ENCODE assay signal across 13 mouse cellular contexts in genomic region chr14:21181053-21181452, GRCm38 (mm10).
"Had no signal": no experiment of that assay in that cellular context is flagged by ENCODE, and none has a peak within 500 bp of the region (broad histone marks: within the 10 kb centered on the region; RNA-seq: fewer than 3 reads in every experiment).

No protein-coding gene starts in this region.

- H3K27ac ChIP-seq: limb, embryonic 12.5 days; liver, embryonic 15.5 days; midbrain, embryonic 13.5 days; neural tube, embryonic 15.5 days had no signal

- H3K9ac ChIP-seq: limb, embryonic 12.5 days; liver, embryonic 15.5 days; midbrain, embryonic 13.5 days; neural tube, embryonic 15.5 days had no signal

- H3K4me2 ChIP-seq: limb, embryonic 12.5 days; liver, embryonic 15.5 days; midbrain, embryonic 13.5 days; neural tube, embryonic 15.5 days had no signal

- H3K36me3 ChIP-seq: limb, embryonic 12.5 days; midbrain, embryonic 13.5 days; neural tube, embryonic 15.5 days had no signal

- H3K4me1 ChIP-seq: limb, embryonic 12.5 days; liver, embryonic 15.5 days; neural tube, embryonic 15.5 days had no signal

- DNase-seq: kidney, adult 8-10 months; kidney, postnatal 36 days; layer of hippocampus, adult 9-11 months; layer of hippocampus, postnatal 36 days; liver; lung, adult 2 months; lung, postnatal 4 days had no signal

- H3K4me3 ChIP-seq: limb, embryonic 12.5 days; liver, embryonic 15.5 days; midbrain, embryonic 13.5 days; neural tube, embryonic 15.5 days had no signal

- H3K9me3 ChIP-seq: limb, embryonic 12.5 days; liver, embryonic 15.5 days; midbrain, embryonic 13.5 days; neural tube, embryonic 15.5 days had no signal

- ATAC-seq: intestine, postnatal 0 days; lung, postnatal 0 days; midbrain, embryonic 13.5 days had no signal

- H3K27me3 ChIP-seq: limb, embryonic 12.5 days; liver, embryonic 15.5 days; midbrain, embryonic 13.5 days; neural tube, embryonic 15.5 days had no signal
